Mouse (Mus musculus) CH12.LX (cell line): Measurements from ENCODE around the gene Kncn.

Source experiments
- CTCF ChIP-seq, 2 experiments: IDR thresholded peaks in 1 of 2; conservative IDR thresholded peaks in 1 of 2; 2 replicates each; pipeline ENCODE4 v1.5.1; 2011 to 2012; ENCODE audit warnings: low read depth in 2 of 2, low read length in 2 of 2, improper control_type of control experiment in 1 of 2, inconsistent platforms in 1 of 2, mild to moderate bottlenecking in 1 of 2, moderate library complexity in 1 of 2
- ELF1 ChIP-seq: IDR thresholded peaks from 2 replicates; pipeline ENCODE4 v1.6.1; 2014; ENCODE audit warnings: low read depth, mild to moderate bottlenecking, inconsistent platforms, low read length, improper control_type of control experiment
- KAT2A ChIP-seq: IDR thresholded peaks from 2 replicates; pipeline ENCODE4 v1.6.1; 2012; ENCODE audit warnings: low read length, improper control_type of control experiment, inconsistent platforms; ENCODE audit not compliant: insufficient replicate concordance
- POLR2A ChIP-seq: IDR thresholded peaks from 2 replicates; pipeline ENCODE4 v1.6.1; 2011; ENCODE audit warnings: low read depth, mild to moderate bottlenecking, improper control_type of control experiment, low read length
- TBP ChIP-seq: conservative IDR thresholded peaks from 2 replicates; pipeline ENCODE4 v1.6.1; 2011; ENCODE audit warnings: low read depth, low read length, improper control_type of control experiment
- ZC3H11A ChIP-seq: IDR thresholded peaks from 2 replicates; pipeline ENCODE4 v1.6.1; 2012; ENCODE audit warnings: low read depth, mild to moderate bottlenecking, inconsistent platforms, low read length, improper control_type of control experiment

- no peak for TF ChIP-seq KAT2A
- no peak for TF ChIP-seq CTCF (conservative IDR thresholded peaks at IDR 0.05 in 1 of 2, IDR thresholded peaks at IDR 0.05 in 1 of 2; ENCODE audit: low read depth in 2 of 2, low read length in 2 of 2)
- no peak for TF ChIP-seq ELF1
- TF ChIP-seq POLR2A, result no peak
- TF ChIP-seq ZC3H11A, result no peak
- no peak for TF ChIP-seq TBP
Measured at GRCm38 (mm10) chr4:115869512-115870210, 14.5 kb upstream of the Kncn start.
